Mouse (Mus musculus) heart, postnatal 14 days (tissue): ENCODE measurements around the gene Acot13. TPM values are rescaled to one million over a fixed set of nuclear protein-coding genes. Genes with fewer than 3 reads are reported as not detected.
"Not testable (repeated sequence)": the region's sequence is repeated elsewhere in the genome, so short reads cannot be mapped to it uniquely, and the experiment has no call there.

Experiments
- DNase-seq, 2 experiments: peaks; one replicate each; pipeline ENCODE4 v3.0.0; 2021 to 2022
- intact Hi-C: fragments of 180-260 bp; cut with DNase I; formaldehyde crosslinking; loops from one replicate; pipeline ENCODE4 v1.15.1; 2025
- total RNA-seq, 2 experiments: library from RNA; stranded (reverse); gene quantifications; 2 replicates each; pipeline ENCODE4 v1.2.3; 2021

The Acot13 gene
- total RNA-seq, 2 experiments from 2014 or later: 322 to 329 TPM

GRCm38 (mm10) chr13:24798686-24799085 lies 32.7 kb downstream of the Acot13 start:
- no peak for DNase-seq
- intact Hi-C loops: no loop called here

- intact Hi-C loops: no loop called here
- no peak for DNase-seq
These were observed 38.8 kb downstream of the Acot13 start for GRCm38 (mm10) chr13:24792411-24793045.

- DNase-seq: peak; percentile 19 to 32
- intact Hi-C loops: no loop called here
These were observed 40.0 kb downstream of the Acot13 start for GRCm38 (mm10) chr13:24791349-24791748.

- intact Hi-C loops: no loop called here
- no peak for DNase-seq
These were observed 43.9 kb downstream of the Acot13 start for GRCm38 (mm10) chr13:24787477-24787876.

- intact Hi-C loops: no loop called here
- peak; percentile 6 to 29 for DNase-seq
These were observed 45.3 kb downstream of the Acot13 start for GRCm38 (mm10) chr13:24786014-24786490.

GRCm38 (mm10) chr13:24781916-24782315 lies 49.4 kb downstream of the Acot13 start:
- DNase-seq: no peak
- intact Hi-C loops: no loop called here

- peak in 1 of 2 experiments; percentile 10 for DNase-seq
- intact Hi-C loops: loop anchor here (5.0 kb wide), 2 partner anchors 67 to 297 kb away; no protein-coding TSS in a partner anchor
These were observed 52.5 kb downstream of the Acot13 start for GRCm38 (mm10) chr13:24778706-24779380.

GRCm38 (mm10) chr13:24778026-24778425 lies 53.3 kb downstream of the Acot13 start:
- intact Hi-C loops: loop anchor here (5.0 kb wide), 2 partner anchors 66 to 296 kb away; no protein-coding TSS in a partner anchor
- no peak for DNase-seq

- DNase-seq: peak; percentile 25 to 58
- intact Hi-C loops: loop anchor here (5.0 kb wide), 2 partner anchors 64 to 294 kb away; no protein-coding TSS in a partner anchor
These were observed 55.0 kb downstream of the Acot13 start for GRCm38 (mm10) chr13:24776146-24776844.

- intact Hi-C loops, DNase-seq: not testable (repeated sequence)
These were observed 59.9 kb downstream of the Acot13 start for GRCm38 (mm10) chr13:24771482-24771881.

Other genes starting within 250 kb of the Acot13 start
- 1 to 10 TPM; 8.9 to 9.2 TPM for gene Ripor2, start 249.4 kb downstream of the Acot13 start, total RNA-seq
- not detected for gene Armh2, start 90.3 kb downstream of the Acot13 start, total RNA-seq
- gene Gmnn, start 69.6 kb downstream of the Acot13 start, total RNA-seq: 10 to 100 TPM; 32.6 to 34.4 TPM
- gene BC005537, start 29.9 kb downstream of the Acot13 start, total RNA-seq: 100 to 1,000 TPM; 138 to 142 TPM
- 10 to 100 TPM; 15.2 TPM for gene Tdp2, start 139 bp upstream of the Acot13 start, total RNA-seq
- gene D130043K22Rik, start 13.6 kb upstream of the Acot13 start, total RNA-seq: not detected
- gene Aldh5a1, start 106.1 kb upstream of the Acot13 start, total RNA-seq: 10 to 100 TPM; 18.2 to 20.5 TPM
- gene Gpld1, start 111.6 kb upstream of the Acot13 start, total RNA-seq: 1 to 10 TPM; 1.2 to 1.5 TPM
- 10 to 100 TPM; 42.3 to 51.0 TPM for gene Mrs2, start 188.8 kb upstream of the Acot13 start, total RNA-seq
- gene Dcdc2a, start 224.5 kb upstream of the Acot13 start, total RNA-seq: under 1 TPM in 1 of 2 experiments, not detected in 1; 0.26 TPM